Mouse (Mus musculus) right cerebral cortex, postnatal 14 days (tissue): ENCODE results near the gene Smim20.

Experiments used
- DNase-seq: peaks from one replicate; pipeline ENCODE4 v3.0.0; 2022

Smim20 gene

DNA sequence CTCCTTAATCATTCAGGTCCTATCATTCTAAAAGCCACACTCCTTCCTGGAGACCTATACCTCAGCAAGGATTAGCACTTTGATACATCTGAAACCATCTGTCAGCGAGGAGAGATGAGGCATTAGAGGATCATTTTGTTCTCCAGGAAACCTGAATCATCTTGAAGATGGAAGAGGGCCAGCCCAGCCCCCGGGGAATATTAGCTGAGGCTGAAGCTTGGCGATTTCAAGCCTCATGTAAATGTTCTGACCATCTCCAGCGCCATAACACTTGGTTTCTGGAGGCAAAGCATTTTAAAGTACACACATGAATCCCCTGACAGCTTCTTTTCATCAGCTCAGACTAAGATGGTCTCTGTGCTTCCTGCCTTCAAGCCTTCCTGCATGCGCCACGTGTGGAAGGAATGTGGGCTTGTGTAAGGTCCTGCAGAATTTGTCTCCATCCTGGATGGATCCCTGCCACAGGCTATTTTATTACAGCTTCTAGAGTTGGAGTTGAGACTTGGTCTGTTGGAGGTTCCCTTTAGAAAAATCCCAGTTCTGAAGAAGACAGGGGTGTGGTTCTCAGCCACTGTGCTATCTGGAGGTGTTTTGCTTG, 1.3 kb downstream of the Smim20 start:
- DNase-seq: no peak

DNA sequence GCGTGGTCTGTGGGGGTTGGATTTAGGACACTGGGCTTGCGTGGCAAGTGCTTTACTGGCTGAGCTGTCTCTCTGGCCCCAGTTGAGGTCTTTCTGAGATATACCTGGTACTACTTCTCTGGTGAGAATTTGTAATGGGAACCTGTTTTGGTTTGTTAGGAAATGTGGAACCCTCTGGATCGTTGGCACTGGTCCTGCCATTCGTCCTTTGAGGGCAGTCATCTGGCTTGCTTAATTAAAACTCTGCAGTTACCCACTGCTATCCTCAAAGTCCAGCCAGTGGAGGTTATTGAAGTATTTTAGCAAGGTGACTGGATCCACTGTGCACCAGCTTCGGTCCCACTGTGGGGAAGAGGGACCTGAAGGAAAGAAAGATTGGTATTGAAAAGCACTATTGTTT, 2.9 kb downstream of the Smim20 start:
- no peak for DNase-seq

DNA sequence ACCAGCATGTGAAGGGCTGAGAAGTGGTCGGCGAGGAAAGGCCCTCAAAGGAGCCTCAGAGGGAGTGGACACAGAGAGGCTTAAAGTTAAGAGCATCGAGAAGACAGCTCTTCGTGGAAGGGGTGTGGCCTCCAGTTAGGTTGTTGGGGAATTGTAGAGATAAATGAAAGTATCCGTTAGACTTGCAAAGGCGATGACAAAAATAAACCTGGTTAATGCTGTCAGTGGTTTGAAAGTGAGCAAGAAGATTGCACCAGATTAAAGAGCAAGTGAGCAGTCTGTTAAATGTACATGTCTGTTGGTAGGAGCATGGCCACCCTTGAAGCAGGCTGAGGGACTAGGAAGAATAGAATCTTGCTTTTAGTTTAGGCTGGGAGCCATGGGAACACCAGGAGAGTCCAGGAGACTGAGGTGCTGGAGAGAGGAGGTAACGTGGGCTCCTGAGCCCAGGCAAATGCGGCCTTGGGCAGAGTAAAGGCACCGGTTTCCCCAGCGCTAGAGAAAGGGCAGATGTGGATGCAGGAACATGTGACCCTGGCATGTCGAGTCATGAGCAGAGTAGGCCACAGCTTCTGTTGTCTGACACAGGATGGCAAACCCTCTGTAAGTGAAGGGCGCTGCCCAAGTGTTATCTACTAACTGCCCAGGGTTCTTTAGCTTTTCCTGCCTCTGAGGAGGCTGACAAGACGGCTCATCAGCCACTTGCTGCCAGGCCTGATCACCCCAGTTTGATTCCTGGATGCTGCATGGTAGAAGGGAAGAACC, 4.2 kb downstream of the Smim20 start:
- no peak for DNase-seq

DNA sequence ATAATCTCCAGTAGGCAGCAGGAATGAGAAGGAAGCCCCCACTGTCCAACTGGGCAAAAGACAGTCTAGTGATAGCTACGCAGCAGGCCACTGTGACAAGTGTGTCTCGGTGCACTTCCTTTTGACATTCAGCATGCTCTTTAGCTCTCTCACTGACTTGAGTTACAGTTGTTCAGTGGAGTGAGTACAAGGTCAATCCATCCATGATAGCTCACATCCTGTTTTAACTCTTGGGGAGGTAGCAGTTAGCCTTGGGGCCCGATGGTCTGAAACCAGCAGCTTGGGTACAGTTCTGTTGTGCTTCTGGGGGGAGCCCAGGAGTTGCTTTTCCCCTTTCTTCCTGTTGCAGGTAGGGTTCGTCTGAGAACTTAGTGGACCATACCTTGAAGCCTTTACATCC, 5.7 kb downstream of the Smim20 start:
- no peak for DNase-seq

DNA sequence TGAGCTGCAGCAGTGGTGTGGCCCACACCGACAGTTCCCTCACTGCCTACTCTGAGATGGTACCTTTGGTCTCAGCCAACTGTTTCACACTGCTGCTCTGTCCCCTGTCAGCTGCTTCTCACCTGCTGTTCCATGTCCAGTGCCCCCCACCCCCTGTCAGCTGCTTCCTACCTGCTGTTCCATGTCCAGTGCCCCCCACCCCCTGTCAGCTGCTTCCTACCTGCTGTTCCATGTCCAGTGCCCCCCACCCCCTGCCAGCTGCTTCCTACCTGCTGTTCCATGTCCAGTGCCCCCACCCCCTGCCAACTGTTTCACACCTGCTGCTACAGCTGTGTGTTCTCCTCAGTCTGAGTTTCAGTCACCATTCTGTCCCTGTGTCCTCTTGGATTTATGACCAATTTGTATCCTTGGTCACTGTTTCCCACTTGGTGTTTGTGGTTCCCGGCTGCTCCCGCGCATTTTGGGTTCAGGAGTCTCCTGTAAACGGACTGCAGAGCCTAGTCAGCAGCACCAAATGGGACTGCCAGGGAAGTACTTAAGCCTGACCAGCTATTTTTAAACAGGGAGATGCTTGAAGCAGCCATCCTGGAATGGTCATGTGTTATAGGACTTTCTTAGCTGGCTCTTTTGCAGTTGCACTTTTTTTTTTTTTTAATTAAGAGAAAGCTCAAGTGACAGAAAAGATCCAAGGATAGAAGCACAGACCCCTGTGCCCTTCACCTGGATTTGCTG, 7.0 kb downstream of the Smim20 start:
- no peak for DNase-seq

DNA sequence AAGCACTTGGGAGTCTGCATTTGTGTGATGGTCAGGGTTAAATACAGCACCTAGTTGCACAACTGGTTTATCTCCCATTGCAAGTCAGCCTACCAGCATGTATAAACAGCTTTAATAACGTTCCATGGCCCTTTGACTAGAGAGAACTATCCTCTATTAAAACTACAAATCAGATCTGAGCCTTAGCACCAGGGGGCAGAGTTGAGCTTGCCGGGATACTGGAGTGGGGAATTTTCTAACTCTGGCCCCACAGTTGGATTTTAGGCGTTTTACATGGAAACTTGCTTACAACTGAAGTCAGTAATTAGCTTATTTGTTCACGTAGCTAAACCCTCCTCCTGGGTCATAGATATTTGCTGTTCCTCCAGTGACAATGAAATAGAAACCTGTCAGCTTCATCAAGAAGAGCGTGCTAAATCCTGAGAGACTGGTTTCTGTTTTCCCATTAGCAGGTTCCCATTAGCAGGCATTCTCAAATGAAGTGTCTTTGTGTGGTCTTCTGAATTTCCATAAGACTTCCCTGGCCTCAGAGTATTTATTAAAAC, 8.0 kb downstream of the Smim20 start:
- peak; percentile 64 for DNase-seq

DNA sequence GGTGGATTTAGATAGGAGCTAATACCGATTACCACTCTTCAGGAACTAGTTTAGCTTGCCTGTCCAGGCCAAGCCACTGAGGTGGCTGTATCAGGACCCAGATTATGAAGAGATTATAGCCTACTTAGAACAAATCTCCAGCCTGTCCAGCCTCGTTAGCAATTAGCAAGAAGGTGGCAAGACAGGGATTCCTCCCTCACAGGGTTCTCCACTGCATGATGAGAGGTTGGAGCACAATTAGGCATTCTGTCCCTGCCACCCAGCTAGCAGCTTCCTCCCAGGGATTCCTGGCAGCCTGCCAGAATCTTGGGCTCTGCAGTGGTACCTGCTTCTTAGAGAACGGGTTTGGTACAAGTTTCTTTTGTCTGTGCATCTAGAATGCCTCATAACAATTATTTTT, 8.5 kb downstream of the Smim20 start:
- peak; percentile 40 for DNase-seq

DNA sequence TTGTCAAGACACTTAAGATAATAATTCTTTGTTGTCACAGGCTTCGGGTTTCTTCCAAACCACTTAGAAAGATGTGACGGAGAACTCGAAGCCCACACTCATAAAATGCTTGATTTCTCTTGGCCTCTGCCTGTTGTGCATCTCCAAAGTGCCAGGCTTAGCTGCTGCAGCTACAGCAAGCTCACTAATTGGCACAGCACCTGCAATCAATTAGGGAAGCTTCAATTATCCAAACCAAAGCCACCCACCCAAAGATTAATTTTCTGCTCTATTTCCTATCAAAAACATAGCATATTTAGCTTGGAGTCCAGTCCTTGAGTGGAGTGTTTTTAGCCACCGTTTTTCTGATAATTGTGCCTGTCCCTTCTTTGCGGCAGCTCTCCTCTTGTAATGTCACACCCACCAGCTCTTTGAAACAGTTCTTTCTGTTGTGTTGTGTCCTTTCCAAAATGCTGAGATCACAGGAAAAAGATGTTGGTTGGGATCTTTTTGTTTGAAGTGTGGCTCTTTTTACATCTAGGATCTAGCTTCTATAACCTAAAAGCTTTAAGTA, 9.7 kb downstream of the Smim20 start:
- DNase-seq: no peak

DNA sequence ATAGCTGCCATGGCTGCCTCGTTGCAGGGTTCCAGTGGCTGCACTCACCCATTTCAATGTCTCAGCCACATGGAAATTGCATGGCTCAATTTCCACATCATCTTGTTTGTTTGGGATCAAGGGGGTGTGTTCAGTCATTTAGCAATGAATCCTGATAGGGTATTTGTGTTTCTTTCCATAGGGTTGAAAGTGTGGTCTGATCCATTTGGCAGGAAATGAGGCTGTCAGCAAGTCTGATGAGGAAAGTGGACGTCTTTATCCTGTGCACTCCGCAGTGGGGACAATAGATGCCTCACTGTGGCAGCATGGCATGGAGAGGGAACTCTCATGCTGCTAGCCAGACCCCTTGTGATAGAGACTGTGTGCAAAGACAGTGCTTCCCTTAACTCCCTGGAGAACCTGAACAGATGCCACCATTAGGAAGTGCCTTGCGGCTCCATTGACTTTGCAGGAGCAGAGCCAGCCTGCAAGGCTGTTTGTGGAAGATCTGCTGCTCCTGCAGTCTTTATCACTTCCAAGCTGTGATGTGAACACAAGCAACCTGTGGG, 10.9 kb downstream of the Smim20 start:
- no peak for DNase-seq

DNA sequence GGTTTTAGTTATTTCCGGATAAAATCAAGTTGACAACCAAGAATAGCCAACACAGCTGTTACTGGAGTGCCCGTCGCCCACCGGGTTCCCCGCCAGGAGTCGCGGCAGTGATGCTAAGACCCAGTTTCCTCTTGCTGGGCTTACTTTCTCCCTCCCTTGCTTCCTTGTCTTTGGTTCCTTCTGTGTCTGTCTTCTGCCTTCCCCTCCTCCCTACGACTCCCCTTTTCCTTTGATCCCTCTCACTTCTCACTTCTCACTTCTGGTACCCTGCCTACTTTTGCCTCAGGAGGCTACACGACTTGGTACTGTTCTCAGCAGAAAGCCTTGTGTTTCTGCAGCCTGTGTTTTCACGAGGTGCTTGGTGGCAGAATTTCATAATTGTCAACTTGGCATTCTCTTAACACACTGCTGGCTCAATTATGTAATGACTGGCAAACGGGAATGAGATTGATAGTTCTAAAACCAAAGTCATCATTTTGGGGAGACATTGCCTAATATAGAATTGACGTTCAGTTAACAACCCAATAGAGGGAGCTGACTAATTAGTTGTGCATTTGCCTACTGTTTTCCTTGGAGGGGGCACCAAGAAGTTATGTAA, 12.4 kb downstream of the Smim20 start:
- no peak for DNase-seq

DNA sequence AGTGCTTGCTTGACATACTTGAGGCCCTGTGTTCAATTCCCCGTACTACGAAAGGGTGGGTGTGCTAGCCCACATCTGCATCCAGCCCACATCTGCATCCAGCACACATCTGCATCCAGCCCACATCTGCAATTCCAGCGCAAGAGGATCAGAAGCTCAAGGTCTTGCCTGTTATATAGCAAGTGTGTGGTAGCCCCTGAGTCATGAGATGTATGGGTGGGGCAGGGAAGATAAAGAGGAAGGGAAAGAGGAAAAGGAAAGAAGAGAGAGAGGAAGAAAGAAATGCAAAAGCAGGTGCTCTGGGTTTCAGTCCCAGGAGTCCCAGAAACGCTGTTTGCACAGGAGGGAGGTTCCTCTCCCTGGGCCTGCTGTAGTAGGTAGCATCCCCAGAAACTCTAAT, 15.6 kb downstream of the Smim20 start:
- no peak for DNase-seq

DNA sequence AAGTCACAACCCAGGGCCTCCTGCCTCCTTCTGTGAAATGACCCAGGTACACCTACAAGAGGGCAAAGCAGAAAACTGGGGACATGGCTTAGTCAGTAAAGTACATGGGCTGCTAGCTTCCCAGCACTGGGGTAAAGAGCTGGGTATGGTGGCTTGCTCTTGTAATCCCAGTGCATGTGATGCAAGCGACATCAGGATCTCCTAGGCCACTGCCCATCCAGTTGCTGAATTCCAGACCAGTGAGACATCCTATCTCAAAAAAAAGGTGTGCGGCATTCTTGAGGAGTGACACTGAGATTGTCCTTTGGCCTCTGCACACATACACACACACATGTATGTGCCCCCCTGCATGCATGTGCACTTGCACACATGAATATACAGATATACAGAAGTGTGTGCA, 19.5 kb downstream of the Smim20 start:
- DNase-seq: no peak

DNA sequence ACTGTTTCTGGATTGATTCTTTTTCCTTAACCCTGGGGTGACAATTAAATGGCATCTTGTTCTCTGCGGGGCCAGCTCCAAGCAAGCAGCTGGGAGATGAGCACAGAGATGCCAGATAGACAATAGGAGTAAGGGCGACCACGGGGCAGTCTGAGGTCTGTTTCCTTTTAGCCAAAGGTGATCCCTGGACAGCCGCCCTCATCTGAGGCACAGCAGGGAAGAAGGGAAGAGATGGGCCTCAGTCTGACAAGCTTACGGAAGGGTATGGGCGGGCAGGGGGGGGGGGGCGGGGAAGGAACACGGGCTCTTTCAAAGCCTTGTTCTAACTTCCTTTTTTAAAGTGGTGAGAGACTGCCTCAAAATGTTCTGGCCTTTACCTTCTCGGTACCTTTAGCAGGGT, 22.6 kb downstream of the Smim20 start:
- DNase-seq: no peak

DNA sequence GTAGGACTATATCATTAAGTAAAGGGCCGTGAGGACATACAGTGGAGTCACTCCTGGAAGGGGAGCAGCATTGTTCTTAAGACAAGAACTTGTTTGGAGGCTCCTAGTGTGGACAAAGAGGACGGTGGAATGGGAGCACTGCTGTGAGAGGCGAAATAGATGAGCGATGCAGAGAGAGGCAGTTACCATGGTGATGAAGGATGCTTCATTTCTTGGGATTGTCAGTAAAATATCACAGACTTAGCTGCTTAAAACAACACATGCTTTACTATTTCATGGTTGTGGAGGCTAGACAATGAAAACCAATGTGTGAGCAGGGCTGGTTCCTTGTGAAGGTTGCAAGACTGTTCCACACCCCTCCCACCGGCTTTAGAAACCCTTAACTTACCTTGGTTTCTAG, 27.7 kb downstream of the Smim20 start:
- no peak for DNase-seq

DNA sequence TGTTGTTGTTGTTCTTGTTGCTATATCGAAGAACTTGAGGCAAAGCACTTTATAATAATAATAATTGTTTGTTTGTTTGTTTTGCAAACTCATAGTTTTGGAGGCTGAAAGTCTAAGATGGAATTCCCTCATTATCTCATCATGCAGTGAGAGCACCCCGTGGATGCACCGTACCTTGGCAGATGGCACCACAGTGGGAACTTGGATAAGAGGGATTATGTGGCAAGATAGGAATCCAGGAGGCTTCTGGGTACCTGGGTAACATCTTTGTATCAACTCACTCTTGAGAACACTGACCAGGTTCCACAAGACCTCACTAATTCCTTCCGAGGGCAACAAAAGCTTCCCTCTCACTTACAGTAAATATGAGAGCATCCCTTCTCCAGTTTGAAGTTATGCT, 30.1 kb downstream of the Smim20 start:
- no peak for DNase-seq

DNA sequence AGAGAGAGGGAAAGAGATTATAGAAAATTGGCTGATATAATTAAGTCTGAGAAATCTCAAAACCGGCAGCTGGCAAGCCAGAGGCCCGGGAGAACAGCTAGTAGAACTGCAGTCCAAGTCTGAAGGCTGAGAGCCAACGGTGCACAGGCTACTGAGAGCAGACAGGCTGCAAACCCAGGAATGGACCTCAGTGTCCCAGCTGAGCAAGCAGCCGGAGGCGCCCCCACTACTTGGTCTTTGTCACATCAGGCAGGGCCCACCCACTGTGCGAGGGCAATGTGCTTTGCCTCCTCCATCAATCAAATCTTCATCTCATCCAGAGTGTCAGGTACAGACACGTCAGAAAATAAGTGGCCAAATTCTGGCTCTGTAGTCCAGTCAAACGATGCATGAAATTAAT, 34.6 kb downstream of the Smim20 start:
- no peak for DNase-seq

DNA sequence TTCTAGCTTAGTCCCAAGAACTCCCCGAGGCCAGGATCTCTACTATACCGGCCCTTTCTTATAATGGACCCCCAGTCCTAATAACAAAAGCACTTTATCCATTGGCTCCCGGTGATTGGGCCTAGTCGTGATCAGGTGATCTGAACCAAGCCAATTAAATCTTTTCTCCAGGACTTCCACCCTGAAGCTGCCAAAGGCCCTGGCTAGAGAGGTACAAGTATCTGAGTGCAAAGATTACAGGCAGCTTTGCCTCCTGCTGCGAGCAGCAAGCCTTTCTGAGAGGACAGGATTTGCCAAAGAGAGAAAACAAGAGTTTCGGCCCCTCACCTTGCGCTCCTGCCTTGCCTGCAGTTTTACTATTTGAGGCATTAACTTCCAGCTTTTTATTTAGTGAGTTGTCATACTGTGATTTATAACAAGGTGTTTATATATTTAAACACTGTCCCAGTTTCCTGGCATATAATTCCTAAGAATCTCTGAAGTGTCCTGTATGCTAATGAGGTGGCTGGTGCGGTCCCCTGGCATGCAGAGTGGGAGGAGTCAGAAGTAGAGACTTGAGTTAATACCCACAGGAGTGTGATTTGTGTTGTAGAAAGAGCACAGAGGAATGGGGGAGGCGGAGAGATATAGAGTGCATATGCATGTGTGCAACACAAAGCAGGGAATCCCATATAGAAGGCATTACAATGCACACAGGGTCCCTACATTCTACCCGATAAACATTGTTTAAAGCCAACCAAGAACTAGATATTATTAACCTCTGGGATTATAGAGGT, 36.2 kb downstream of the Smim20 start:
- DNase-seq: no peak

DNA sequence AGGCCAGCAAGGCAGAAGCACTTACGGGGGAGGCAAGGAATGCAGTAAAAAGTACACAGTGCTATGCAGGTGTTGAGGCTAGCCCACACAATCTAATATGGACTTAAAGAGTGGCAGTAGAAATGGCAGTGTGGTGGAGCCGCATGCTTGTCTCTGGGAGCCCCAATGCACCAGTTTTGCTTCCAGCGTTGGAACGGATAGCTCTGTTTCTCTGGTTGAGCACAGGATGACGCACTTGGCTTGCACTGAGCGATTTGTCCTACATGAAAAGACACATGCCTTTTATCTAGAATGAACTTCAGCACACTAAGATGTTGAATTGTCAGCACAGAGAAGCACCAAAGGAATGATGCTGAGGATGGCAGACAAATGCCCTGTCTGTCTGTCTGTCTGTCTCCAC, 37.1 kb downstream of the Smim20 start:
- no peak for DNase-seq

DNA sequence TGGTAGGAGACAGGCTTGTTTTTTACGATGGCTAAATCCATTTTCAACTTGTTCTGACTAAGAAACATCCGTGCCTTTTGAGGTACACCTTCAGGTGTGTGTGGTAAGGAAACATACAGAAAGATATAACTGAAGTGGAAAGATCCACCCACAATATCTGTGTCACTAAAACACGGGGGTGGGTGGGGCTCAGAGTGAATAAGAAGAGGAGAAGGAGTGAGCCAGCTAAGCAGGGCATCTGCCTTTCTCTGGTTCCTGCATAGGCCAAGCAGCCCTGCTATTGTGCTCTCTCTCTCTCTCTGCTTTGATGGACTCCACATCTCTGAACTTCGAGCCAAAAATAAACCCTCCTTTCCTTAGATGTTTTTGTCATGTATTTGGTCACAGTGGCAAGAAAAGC, 38.1 kb downstream of the Smim20 start:
- DNase-seq: no peak

DNA sequence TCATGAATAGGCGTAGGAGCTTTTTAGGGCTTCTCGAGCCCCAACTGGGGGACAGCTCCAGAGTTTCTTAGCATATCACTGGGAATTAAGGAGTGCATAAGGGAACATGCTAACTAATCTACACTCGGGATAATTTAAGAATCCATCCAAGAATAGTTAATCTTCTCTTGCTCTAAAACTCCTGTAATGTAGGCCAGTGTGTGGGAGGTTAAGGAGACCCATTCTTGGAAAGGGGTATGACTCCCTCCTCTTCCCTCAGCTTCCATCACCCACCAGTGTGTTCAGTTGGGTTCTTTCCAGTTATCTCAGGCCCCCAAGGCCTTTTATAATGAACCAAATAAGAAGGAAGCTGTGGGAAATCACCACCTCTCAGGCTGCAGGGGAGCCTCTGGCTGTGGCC, 40.0 kb downstream of the Smim20 start:
- no peak for DNase-seq

DNA sequence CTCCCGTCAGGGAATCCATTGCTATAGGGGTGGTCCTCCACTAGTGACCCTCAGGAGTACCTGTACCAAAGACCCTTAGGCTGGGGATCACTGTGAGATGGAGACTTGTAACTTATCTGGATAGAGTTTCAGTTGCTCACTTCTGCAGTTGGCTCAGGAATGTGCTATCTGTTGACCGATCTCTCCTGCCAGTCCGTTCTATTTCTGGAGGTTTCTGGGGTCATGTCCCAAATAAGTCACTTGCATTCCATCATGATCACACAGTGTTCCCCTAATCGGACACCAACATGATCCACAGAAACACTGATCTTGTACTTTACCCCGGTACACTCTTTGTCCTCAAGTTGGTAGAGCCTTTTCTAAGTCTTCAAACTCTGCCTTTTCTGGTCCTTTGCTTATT, 40.6 kb downstream of the Smim20 start:
- DNase-seq: no peak
